Mouse (Mus musculus): Measurements from ENCODE around the gene Idnk.

The Idnk gene

GRCm38 (mm10) chr13:58192146-58192545 lies 34.7 kb downstream of the Idnk start:
- DNase-seq (ENCODE audit: low read depth, low spot score): no peak

GRCm38 (mm10) chr13:58193221-58193620 lies 35.8 kb downstream of the Idnk start:
- no peak for DNase-seq (ENCODE audit: low read depth, low spot score)

GRCm38 (mm10) chr13:58194908-58195307 lies 37.5 kb downstream of the Idnk start:
- DNase-seq (ENCODE audit: low read depth, low spot score): no peak

- no peak for DNase-seq (ENCODE audit: low read depth, low spot score)
These were observed 39.8 kb downstream of the Idnk start for GRCm38 (mm10) chr13:58197211-58197610.

GRCm38 (mm10) chr13:58197981-58198640 lies 40.7 kb downstream of the Idnk start:
- DNase-seq (ENCODE audit: low read depth, low spot score): no peak

- DNase-seq (ENCODE audit: low read depth, low spot score): no peak
These were observed 43.9 kb downstream of the Idnk start for GRCm38 (mm10) chr13:58201343-58201742.

GRCm38 (mm10) chr13:58201908-58202307 lies 44.5 kb downstream of the Idnk start:
- DNase-seq (ENCODE audit: low read depth, low spot score): no peak

GRCm38 (mm10) chr13:58202903-58203302 lies 45.5 kb downstream of the Idnk start:
- DNase-seq (ENCODE audit: low read depth, low spot score): no peak

GRCm38 (mm10) chr13:58204202-58204601 lies 46.8 kb downstream of the Idnk start:
- no peak for DNase-seq (ENCODE audit: low read depth, low spot score)

GRCm38 (mm10) chr13:58204986-58205385 lies 47.5 kb downstream of the Idnk start:
- no peak for DNase-seq (ENCODE audit: low read depth, low spot score)

- DNase-seq (ENCODE audit: low read depth, low spot score): no peak
These were observed 48.6 kb downstream of the Idnk start for GRCm38 (mm10) chr13:58206084-58206483.

GRCm38 (mm10) chr13:58210441-58210840 lies 53.0 kb downstream of the Idnk start:
- no peak for DNase-seq (ENCODE audit: low read depth, low spot score)

GRCm38 (mm10) chr13:58212530-58212929 lies 55.1 kb downstream of the Idnk start:
- DNase-seq (ENCODE audit: low read depth, low spot score): no peak

- DNase-seq (ENCODE audit: low read depth, low spot score): no peak
These were observed 56.4 kb downstream of the Idnk start for GRCm38 (mm10) chr13:58213801-58214200.
